Mouse (Mus musculus): ENCODE measurements around the gene Rpusd4.
A peak's percentile ranks its signal among the peaks of the same experiment; 100 is the strongest.

Rpusd4 gene

GRCm38 (mm10) chr9:35267146-35267975 lies at the start of gene Rpusd4, which contains the start of gene Fam118b:
TSS of gene Rpusd4 (plus strand) at chr9:35267865.
TSS of gene Fam118b (minus strand) at chr9:35267805.
- DNase-seq, result peak; percentile 97

- no peak for DNase-seq
Observed at GRCm38 (mm10) chr9:35217963-35218362, 49.7 kb upstream of the Rpusd4 start.

- DNase-seq, result no peak
Observed at GRCm38 (mm10) chr9:35223466-35223865, 44.2 kb upstream of the Rpusd4 start.

- no peak for DNase-seq
Observed at GRCm38 (mm10) chr9:35228671-35229070, 39.0 kb upstream of the Rpusd4 start.

GRCm38 (mm10) chr9:35235996-35236395 lies 31.7 kb upstream of the Rpusd4 start:
- DNase-seq, result no peak

GRCm38 (mm10) chr9:35238371-35238770 lies 29.3 kb upstream of the Rpusd4 start:
- DNase-seq, result no peak

GRCm38 (mm10) chr9:35238915-35239571 lies 28.6 kb upstream of the Rpusd4 start:
- peak; percentile 16 for DNase-seq

GRCm38 (mm10) chr9:35239734-35240133 lies 27.9 kb upstream of the Rpusd4 start:
- DNase-seq, result no peak

- no peak for DNase-seq
Observed at GRCm38 (mm10) chr9:35247405-35247804, 20.3 kb upstream of the Rpusd4 start.

GRCm38 (mm10) chr9:35249476-35249875 lies 18.2 kb upstream of the Rpusd4 start:
- DNase-seq, result peak; percentile 14

- DNase-seq, result no peak
Observed at GRCm38 (mm10) chr9:35257365-35257764, 10.3 kb upstream of the Rpusd4 start.

GRCm38 (mm10) chr9:35262418-35262817 lies 5.2 kb upstream of the Rpusd4 start:
- DNase-seq, result no peak

GRCm38 (mm10) chr9:35263431-35263830 lies 4.2 kb upstream of the Rpusd4 start:
- no peak for DNase-seq

- no peak for DNase-seq
Observed at GRCm38 (mm10) chr9:35264509-35264908, 3.2 kb upstream of the Rpusd4 start.

- DNase-seq, result peak; percentile 22
Observed at GRCm38 (mm10) chr9:35267976-35268715, 481 bp downstream of the Rpusd4 start.

GRCm38 (mm10) chr9:35277855-35278365 lies 10.2 kb downstream of the Rpusd4 start:
- no peak for DNase-seq

GRCm38 (mm10) chr9:35278451-35278850 lies 10.8 kb downstream of the Rpusd4 start:
- DNase-seq, result no peak

- peak; percentile 67 for DNase-seq
Observed at GRCm38 (mm10) chr9:35282006-35282850, 14.6 kb downstream of the Rpusd4 start.

- peak; percentile 33 for DNase-seq
Observed at GRCm38 (mm10) chr9:35282851-35283200, 15.2 kb downstream of the Rpusd4 start.

- DNase-seq, result peak; percentile 44
Observed at GRCm38 (mm10) chr9:35283415-35284069, 15.9 kb downstream of the Rpusd4 start.

- DNase-seq, result no peak
Observed at GRCm38 (mm10) chr9:35284351-35284750, 16.7 kb downstream of the Rpusd4 start.

- no peak for DNase-seq
Observed at GRCm38 (mm10) chr9:35286351-35286750, 18.7 kb downstream of the Rpusd4 start.
